Mouse (Mus musculus): ENCODE data around the gene Zfp956. TPM values are rescaled to one million over a fixed set of nuclear protein-coding genes. Genes with fewer than 3 reads are reported as not detected.
A peak's percentile ranks its signal among the peaks of the same experiment; 100 is the strongest.
"Not testable (repeated sequence)": the region's sequence is repeated elsewhere in the genome, so short reads cannot be mapped to it uniquely, and the experiment has no call there.

Zfp956 gene
- total RNA-seq, 1 experiment from 2014 or later: 5.6 TPM

GRCm38 (mm10) chr6:47960685-47961421 lies 7.7 kb downstream of the Zfp956 start:
- ATAC-seq (replicated peaks; ENCODE audit: insufficient number of reproducible peaks, low FRiP score, low TSS enrichment, poor library complexity, severe bottlenecking): no peak

GRCm38 (mm10) chr6:47963051-47963450 lies 9.9 kb downstream of the Zfp956 start:
- no peak for ATAC-seq (replicated peaks; ENCODE audit: insufficient number of reproducible peaks, low FRiP score, low TSS enrichment, poor library complexity, severe bottlenecking)

GRCm38 (mm10) chr6:47968166-47968565 lies 15.0 kb downstream of the Zfp956 start:
- not testable (repeated sequence) for ATAC-seq (replicated peaks; ENCODE audit: insufficient number of reproducible peaks, low FRiP score, low TSS enrichment, poor library complexity, severe bottlenecking)

- no peak for ATAC-seq (replicated peaks; ENCODE audit: insufficient number of reproducible peaks, low FRiP score, low TSS enrichment, poor library complexity, severe bottlenecking)
Observed at GRCm38 (mm10) chr6:47974599-47974998, 21.4 kb downstream of the Zfp956 start.

GRCm38 (mm10) chr6:47978897-47979368 lies 25.7 kb downstream of the Zfp956 start:
- 0 out of 2 replicates have a peak, but pooled peaks have one; percentile 22 for ATAC-seq (replicated peaks; ENCODE audit: insufficient number of reproducible peaks, low FRiP score, low TSS enrichment, poor library complexity, severe bottlenecking)

GRCm38 (mm10) chr6:47983936-47984335 lies 30.7 kb downstream of the Zfp956 start:
- no peak for ATAC-seq (replicated peaks; ENCODE audit: insufficient number of reproducible peaks, low FRiP score, low TSS enrichment, poor library complexity, severe bottlenecking)

- no peak for ATAC-seq (replicated peaks; ENCODE audit: insufficient number of reproducible peaks, low FRiP score, low TSS enrichment, poor library complexity, severe bottlenecking)
Observed at GRCm38 (mm10) chr6:47995661-47996060, 42.5 kb downstream of the Zfp956 start.

GRCm38 (mm10) chr6:48010727-48011126 lies 57.5 kb downstream of the Zfp956 start:
- no peak for ATAC-seq (replicated peaks; ENCODE audit: insufficient number of reproducible peaks, low FRiP score, low TSS enrichment, poor library complexity, severe bottlenecking)

Other genes with a start within 250 kb of the Zfp956 start
- gene Pdia4, start 140.0 kb upstream of the Zfp956 start, total RNA-seq (2017): 164 to 238 TPM (median 188 TPM) in 3 replicates
- gene Zfp786, start 122.5 kb upstream of the Zfp956 start, total RNA-seq (2017): not detected in 3 replicates
- 14.8 to 26.5 TPM (median 15.0 TPM) in 3 replicates for gene Zfp398, start 117.7 kb upstream of the Zfp956 start, total RNA-seq (2017)
- gene Zfp282, start 76.2 kb upstream of the Zfp956 start, total RNA-seq (2017): 6.9 to 11.4 TPM (median 7.5 TPM) in 3 replicates
- 7.7 to 14.4 TPM (median 10.2 TPM) in 3 replicates for gene Zfp212, start 32.9 kb upstream of the Zfp956 start, total RNA-seq (2017)
- 8.5 to 22.4 TPM (median 21.5 TPM) in 3 replicates for gene Zfp777, start 95.5 kb downstream of the Zfp956 start, total RNA-seq (2017)
- gene Zfp746, start 133.2 kb downstream of the Zfp956 start, total RNA-seq (2017): 28.5 to 37.9 TPM (median 35.7 TPM) in 3 replicates

Measured in monocyte, adult 5-6 weeks (primary cell).